Comparison of ENCODE assay signal across 13 mouse cellular contexts in the genomic region with DNA sequence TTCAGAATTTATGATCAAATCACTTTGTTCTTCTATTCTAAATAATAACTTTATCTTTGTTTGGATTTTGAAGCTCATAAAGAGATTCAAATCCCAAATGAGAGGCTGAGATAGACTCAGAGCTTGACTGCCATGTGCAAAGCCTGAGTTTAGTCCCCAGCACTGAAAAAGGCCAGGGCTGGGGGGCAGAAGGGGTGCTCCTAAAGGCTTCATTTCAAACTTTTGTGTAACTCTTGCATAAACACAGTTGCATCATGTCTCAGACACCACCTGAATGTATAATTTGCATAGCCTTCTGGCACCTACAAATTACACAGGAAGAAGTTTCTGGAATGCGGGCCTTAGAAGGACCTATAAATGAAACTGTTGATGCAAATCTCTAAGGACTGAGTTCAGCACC.
"Had no signal": no experiment of that assay in that cellular context is flagged by ENCODE, and none has a peak within 500 bp of the region (broad histone marks: within the 10 kb centered on the region; RNA-seq: fewer than 3 reads in every experiment).

No protein-coding gene starts in this region.

- H3K27me3 ChIP-seq: neural tube, embryonic 13.5 days; neural tube, embryonic 15.5 days had no signal

- H3K27ac ChIP-seq: midbrain, embryonic 10.5 days; midbrain, embryonic 12.5 days; neural tube, embryonic 13.5 days; neural tube, embryonic 15.5 days had no signal

- H3K9me3 ChIP-seq: midbrain, embryonic 10.5 days; midbrain, embryonic 12.5 days; neural tube, embryonic 13.5 days; neural tube, embryonic 15.5 days had no signal

- H3K4me1 ChIP-seq: neural tube, embryonic 15.5 days had no signal

- H3K9ac ChIP-seq: lung, embryonic 14.5 days; midbrain, embryonic 12.5 days; neural tube, embryonic 13.5 days; neural tube, embryonic 15.5 days had no signal

- DNase-seq: lung, adult 18-20 months; lung, postnatal 10 days; lung, postnatal 4 days; spleen, adult 18-20 months; thymus, adult 18-20 months; thymus, postnatal 14 days; thymus, postnatal 36 days had no signal

- H3K36me3 ChIP-seq: midbrain, embryonic 10.5 days; midbrain, embryonic 12.5 days; neural tube, embryonic 13.5 days; neural tube, embryonic 15.5 days had no signal

- H3K4me2 ChIP-seq: lung, embryonic 14.5 days; midbrain, embryonic 12.5 days; neural tube, embryonic 13.5 days; neural tube, embryonic 15.5 days had no signal

- H3K4me3 ChIP-seq: midbrain, embryonic 10.5 days; midbrain, embryonic 12.5 days; myocyte; neural tube, embryonic 13.5 days; neural tube, embryonic 15.5 days had no signal
